Mouse (Mus musculus): ENCODE data around the gene Slc27a2.
"Not testable (repeated sequence)": the region's sequence is repeated elsewhere in the genome, so short reads cannot be mapped to it uniquely, and the experiment has no call there.

Gene Slc27a2

DNA sequence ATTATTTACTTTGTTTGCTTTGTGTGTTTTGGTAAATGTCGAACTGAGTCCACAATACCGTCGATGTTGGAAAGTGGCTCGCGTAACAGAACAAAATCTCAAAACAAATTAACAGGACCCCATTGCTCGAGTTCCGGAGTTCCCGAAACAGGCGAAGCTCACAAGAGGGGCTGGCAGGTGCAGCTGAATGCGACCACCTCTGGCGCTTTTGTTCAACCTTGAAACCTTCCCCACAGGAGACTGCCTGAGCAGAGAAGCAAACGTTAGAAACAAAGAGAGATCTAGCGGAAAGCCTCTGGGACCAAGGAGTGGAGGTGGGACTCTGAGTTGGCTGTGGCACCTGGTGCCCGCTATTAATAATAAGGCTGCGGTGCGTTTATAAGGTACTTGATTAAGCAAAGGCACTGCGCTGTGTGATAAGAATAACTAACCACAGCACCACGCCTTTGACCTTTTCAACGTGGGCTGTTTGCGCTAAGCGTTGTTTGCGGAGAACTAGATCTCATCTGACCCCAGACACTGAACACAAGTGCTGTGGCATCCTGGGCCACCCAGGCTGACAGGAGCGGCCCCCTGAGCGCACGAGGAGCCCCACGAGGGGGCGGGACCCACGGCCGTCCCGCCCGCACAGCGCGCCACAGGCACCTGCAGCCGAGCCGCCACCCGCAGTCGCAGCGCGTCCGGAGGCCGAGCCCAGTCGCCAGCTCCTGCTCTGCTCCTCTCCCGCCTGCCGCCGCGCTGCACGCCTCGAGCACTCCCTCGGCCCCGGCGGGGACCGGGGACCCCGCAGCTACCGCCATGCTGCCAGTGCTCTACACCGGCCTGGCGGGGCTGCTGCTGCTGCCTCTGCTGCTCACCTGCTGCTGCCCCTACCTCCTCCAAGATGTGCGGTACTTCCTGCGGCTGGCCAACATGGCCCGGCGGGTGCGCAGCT, at the start of gene Slc27a2:
Gene Slc27a2, plus strand, starts transcription at position 51 of the 934 bp plus-strand sequence.
- peak; percentile 6 to 12 for DNase-seq

GRCm38 (mm10) chr2:126505156-126505555, 47.1 kb upstream of the Slc27a2 start:
- no peak for DNase-seq

GRCm38 (mm10) chr2:126507477-126507876, 44.7 kb upstream of the Slc27a2 start:
- DNase-seq = no peak

GRCm38 (mm10) chr2:126508228-126508627, 44.0 kb upstream of the Slc27a2 start:
- no peak for DNase-seq

DNA sequence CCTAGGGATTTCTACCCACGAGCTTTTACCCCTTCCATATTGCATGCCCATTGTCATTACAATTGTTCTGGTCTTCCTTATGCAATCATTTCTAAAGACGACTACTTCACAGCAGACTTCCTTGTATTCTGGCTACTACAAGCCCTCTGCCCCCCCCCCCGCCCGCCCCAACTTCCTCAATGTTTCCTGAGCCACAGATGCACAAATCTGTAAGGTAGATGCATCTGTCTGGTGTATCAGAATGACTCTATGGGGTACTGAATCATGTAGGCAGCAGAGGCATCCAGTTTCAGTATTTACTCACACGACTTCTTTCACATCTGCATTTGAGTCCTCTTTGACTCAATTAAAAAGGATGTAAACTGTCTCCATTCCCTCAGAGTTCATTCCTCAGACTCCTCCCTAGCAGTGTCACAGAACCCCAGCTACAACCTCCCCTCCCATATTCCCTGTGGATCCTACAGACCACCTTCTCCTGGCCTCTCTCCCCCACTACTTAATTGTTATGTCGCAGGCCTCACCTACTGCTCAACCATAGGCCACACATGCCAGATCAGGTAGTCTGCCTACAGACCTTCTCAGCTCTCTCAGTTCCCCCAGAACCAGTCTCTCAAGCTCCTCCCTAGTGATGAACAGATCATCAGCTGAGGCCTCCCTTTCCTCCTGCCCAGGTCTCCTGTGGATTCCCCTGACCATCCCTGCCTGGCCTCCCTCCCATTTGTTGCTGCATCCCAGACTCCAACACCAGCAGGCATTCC, 37.0 kb upstream of the Slc27a2 start:
- DNase-seq = no peak

- peak in 1 of 2 experiments; percentile 7 for DNase-seq
Measured at GRCm38 (mm10) chr2:126519872-126520581, 32.2 kb upstream of the Slc27a2 start.

- DNase-seq = no peak
Measured at GRCm38 (mm10) chr2:126520828-126521227, 31.4 kb upstream of the Slc27a2 start.

DNA sequence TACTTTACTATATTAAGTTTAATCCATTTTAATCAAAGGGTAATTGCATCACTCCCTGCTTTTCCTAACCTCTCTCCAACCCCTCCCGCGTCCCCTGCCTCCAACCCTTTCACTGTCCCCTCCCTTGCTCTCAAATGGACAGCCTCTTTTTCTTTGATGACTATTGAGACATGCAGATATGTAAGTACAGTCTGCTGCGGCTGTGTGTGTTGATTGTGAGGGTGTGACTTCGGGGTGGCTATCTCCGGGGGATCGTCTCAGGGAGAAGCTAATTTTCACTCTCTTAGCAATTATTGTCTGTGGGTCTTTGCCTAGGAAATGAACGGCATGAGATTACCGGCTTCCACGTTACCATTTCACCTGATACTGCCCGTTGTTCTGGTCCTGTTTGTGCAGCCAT, 30.7 kb upstream of the Slc27a2 start:
- no peak for DNase-seq

GRCm38 (mm10) chr2:126522056-126522455, 30.2 kb upstream of the Slc27a2 start:
- DNase-seq = no peak

GRCm38 (mm10) chr2:126523101-126523745, 29.0 kb upstream of the Slc27a2 start:
- not testable (repeated sequence) for DNase-seq

- no peak for DNase-seq
Measured at GRCm38 (mm10) chr2:126524271-126524670, 27.9 kb upstream of the Slc27a2 start.

GRCm38 (mm10) chr2:126527461-126527860, 24.7 kb upstream of the Slc27a2 start:
- no peak for DNase-seq

- DNase-seq = no peak
Measured at GRCm38 (mm10) chr2:126530581-126530980, 21.6 kb upstream of the Slc27a2 start.

DNA sequence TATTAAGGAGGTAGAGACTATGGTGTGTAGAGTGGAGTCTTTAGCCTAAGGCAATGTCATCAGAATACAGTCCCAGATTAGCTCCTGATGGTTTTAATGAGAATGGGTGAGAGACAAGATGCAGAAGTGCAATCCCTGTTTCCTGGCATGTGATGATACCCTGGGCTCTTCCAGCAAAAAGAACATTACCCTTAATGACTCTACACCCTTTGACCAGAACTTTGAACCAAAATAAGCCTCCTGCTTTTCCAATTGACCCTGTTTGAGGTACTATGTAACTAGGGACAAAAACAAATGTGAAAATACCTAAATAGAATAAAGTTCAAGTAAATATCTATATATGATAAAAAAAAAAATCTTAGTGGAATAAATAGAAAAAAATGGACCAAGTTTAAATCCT, 14.6 kb upstream of the Slc27a2 start:
- DNase-seq = no peak

DNA sequence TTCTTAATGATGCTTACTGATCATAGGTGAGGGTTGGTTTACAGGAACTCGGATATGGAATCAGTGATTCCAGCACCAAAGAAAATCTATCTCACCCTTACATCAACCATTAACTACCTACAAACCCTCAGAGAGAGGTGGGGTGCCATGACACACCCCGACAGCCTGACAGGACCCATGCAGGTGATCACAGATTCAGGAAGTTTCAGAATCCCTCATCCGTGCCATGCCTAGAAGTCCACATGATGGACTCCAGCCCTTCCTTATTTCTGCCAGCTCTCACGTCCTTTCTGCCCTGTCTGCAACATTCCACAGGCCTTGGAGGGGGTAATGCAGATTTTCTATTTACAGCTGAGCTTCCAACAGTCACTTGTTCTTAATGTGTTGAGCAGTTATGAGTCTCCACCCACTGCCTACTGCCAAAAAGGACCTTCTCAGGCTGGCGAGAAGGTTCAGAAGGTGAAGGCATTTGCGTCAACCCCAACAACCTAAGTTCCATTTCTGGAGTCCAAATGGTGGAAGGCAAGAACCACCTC, 11.7 kb upstream of the Slc27a2 start:
- DNase-seq = no peak

- no peak for DNase-seq
Measured at GRCm38 (mm10) chr2:126542211-126542610, 10.0 kb upstream of the Slc27a2 start.

- DNase-seq = no peak
Measured at GRCm38 (mm10) chr2:126545297-126545696, 6.9 kb upstream of the Slc27a2 start.

GRCm38 (mm10) chr2:126546392-126546791, 5.8 kb upstream of the Slc27a2 start:
- no peak for DNase-seq

GRCm38 (mm10) chr2:126549681-126550080, 2.5 kb upstream of the Slc27a2 start:
- DNase-seq = no peak

- no peak for DNase-seq
Measured at GRCm38 (mm10) chr2:126551244-126551890, 840 bp upstream of the Slc27a2 start.

GRCm38 (mm10) chr2:126551896-126552295, 311 bp upstream of the Slc27a2 start:
- no peak for DNase-seq

DNA sequence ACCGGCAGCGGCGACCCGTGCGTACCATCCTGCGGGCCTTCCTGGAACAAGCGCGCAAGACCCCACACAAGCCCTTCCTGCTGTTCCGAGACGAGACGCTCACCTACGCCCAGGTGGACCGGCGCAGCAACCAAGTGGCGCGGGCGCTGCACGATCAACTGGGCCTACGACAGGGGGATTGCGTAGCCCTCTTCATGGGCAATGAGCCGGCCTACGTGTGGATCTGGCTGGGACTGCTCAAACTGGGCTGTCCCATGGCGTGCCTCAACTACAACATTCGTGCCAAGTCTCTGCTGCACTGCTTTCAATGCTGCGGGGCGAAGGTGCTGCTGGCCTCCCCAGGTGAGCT, 1.1 kb downstream of the Slc27a2 start:
- no peak for DNase-seq

All from cerebellum, postnatal 36 days (tissue).